Mouse (Mus musculus): ENCODE measurements around the gene Tmem104.

Tmem104 gene

GRCm38 (mm10) chr11:115290919-115291318 is 103.6 kb downstream of the Tmem104 start:
- no peaks in the 10 kb centered on the region for H3K27me3 ChIP-seq (ENCODE audit: control insufficient read depth, insufficient read depth, low read length, poor library complexity, severe bottlenecking)
- no peaks in the 10 kb centered on the region for H3K36me3 ChIP-seq (ENCODE audit: control insufficient read depth, insufficient read depth, low read length, poor library complexity, severe bottlenecking)
- DNase-seq (ENCODE audit: low read depth, low spot score), result no peak

- DNase-seq (ENCODE audit: low read depth, low spot score), result no peak
- H3K27me3 ChIP-seq (ENCODE audit: control insufficient read depth, insufficient read depth, low read length, poor library complexity, severe bottlenecking), result no peaks in the 10 kb centered on the region
Measured at GRCm38 (mm10) chr11:115291503-115291902, 104.2 kb downstream of the Tmem104 start.

GRCm38 (mm10) chr11:115292631-115293375 is 105.5 kb downstream of the Tmem104 start:
- no peaks in the 10 kb centered on the region for H3K36me3 ChIP-seq (ENCODE audit: control insufficient read depth, insufficient read depth, low read length, poor library complexity, severe bottlenecking)
- no peak for DNase-seq (ENCODE audit: low read depth, low spot score)
- no peaks in the 10 kb centered on the region for H3K27me3 ChIP-seq (ENCODE audit: control insufficient read depth, insufficient read depth, low read length, poor library complexity, severe bottlenecking)

More at GRCm38 (mm10) chr11:115291503-115291902, 104.2 kb downstream of the Tmem104 start:
- no peaks in the 10 kb centered on the region for H3K36me3 ChIP-seq (ENCODE audit: control insufficient read depth, insufficient read depth, low read length, poor library complexity, severe bottlenecking)

- Histone ChIP-seq H3K27me3 (ENCODE audit: control insufficient read depth, insufficient read depth, low read length, poor library complexity, severe bottlenecking) (no peaks in the 10 kb centered on the region; the same call in 1 of the 2 replicates), H3K36me3 (ENCODE audit: control insufficient read depth, insufficient read depth, low read length, poor library complexity, severe bottlenecking) (no peaks in the 10 kb centered on the region)
- no peak for DNase-seq (ENCODE audit: low read depth, low spot score)
Measured at GRCm38 (mm10) chr11:115295939-115296338, 108.7 kb downstream of the Tmem104 start.

Data from splenic B cell, adult 2 months (primary cell).